9 mouse cellular contexts compared by ENCODE assay signal in the genomic region with DNA sequence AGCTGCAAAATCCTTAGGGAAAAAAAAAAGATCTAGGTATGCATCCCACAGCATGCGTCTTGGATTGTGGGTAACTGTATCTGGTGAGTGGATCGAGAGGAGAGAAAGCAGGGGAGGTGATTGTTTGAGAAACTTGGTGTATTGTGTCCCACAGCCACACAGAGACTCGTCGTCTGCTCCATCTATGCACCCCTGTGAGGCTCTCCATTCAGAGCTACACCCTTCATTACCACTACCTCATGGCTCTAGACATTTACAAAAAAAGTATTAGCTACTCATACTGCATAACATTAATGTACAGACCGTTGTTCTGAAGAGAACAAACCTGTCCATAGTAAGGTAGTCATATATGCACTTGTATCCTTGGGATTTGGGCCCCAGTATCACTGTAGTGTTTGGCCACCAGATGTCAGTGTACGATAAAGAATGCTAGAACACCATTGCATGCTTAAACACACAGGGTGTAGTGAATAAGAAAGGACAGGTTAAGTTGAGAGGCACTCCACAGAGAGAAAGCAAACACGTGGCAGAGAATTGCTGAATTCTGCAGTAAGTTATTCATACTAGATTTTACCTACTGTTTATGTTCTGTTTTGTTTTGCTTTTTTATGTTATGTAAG.
DNase-seq lines count a peak whose midpoint lies in the region; ATAC-seq and TF ChIP-seq lines count a peak whose summit lies in the region.
"Had no signal": no experiment of that assay in that cellular context is flagged by ENCODE, and none has a peak within 500 bp of the region (broad histone marks: within the 10 kb centered on the region; RNA-seq: fewer than 3 reads in every experiment).

No protein-coding gene starts in this region.

- no peaks in the 10 kb centered on the region for H3K4me1 ChIP-seq in cerebellum, adult 2 months (ENCODE audit: control insufficient read depth, insufficient read depth, low read length)
- H3K4me1 ChIP-seq in neural tube, embryonic 15.5 days: no peaks in the 10 kb centered on the region
- H3K4me1 ChIP-seq: limb, embryonic 15.5 days had no signal

- H3K27ac ChIP-seq in cerebellum, adult 2 months (ENCODE audit: insufficient read depth, low read length): no peak overlapping the region
- H3K27ac ChIP-seq in neural tube, embryonic 15.5 days (replicated peaks): no peak overlapping the region
- H3K27ac ChIP-seq: limb, embryonic 15.5 days had no signal

- no peak overlapping the region for H3K9ac ChIP-seq in neural tube, embryonic 15.5 days (replicated peaks)
- H3K9ac ChIP-seq: limb, embryonic 15.5 days had no signal

- H3K9me3 ChIP-seq in neural tube, embryonic 15.5 days (replicated peaks): no peaks in the 10 kb centered on the region
- H3K9me3 ChIP-seq: limb, embryonic 15.5 days had no signal

- peak in 1 of 2 experiments; percentile 15 for DNase-seq in cerebellum, adult 2 months
- DNase-seq in cerebellum, adult 11 months: no peak
- DNase-seq in 3T3-L1 (ENCODE audit: low read depth, low spot score): peak; percentile 49
- DNase-seq in embryo, embryonic 11 days: peak; percentile 51
- DNase-seq in kidney, postnatal 14 days: peak; percentile 30
- no peak for DNase-seq in spleen, postnatal 36 days (ENCODE audit: low spot score in 2 of 2)
- no peak for DNase-seq in adrenal gland, adult 18-20 months (ENCODE audit: low spot score in 2 of 2)

- H3K27me3 ChIP-seq in cerebellum, adult 2 months (ENCODE audit: control insufficient read depth, insufficient read depth, low read length): no peaks in the 10 kb centered on the region
- H3K27me3 ChIP-seq in neural tube, embryonic 15.5 days (replicated peaks): no peaks in the 10 kb centered on the region
- H3K27me3 ChIP-seq: limb, embryonic 15.5 days had no signal

- WGBS in cerebellum, adult 2 months: 56% methylated on average over 7 of the region's 7 CpGs
- WGBS in neural tube, embryonic 15.5 days: 58% methylated on average over 7 of the region's 7 CpGs

- TF ChIP-seq CTCF in cerebellum, adult 2 months (IDR thresholded peaks at IDR 0.05; ENCODE audit: borderline replicate concordance, insufficient read depth, low read depth, low read length): peak; percentile 23; the same call in 1 of the 2 replicates

- H3K4me2 ChIP-seq in neural tube, embryonic 15.5 days: no peak overlapping the region
- H3K4me2 ChIP-seq: limb, embryonic 15.5 days had no signal

- no peak overlapping the region for H3K4me3 ChIP-seq in cerebellum, adult 2 months (replicated peaks; ENCODE audit: insufficient read depth, low read depth, low read length)
- no peak overlapping the region for H3K4me3 ChIP-seq in neural tube, embryonic 15.5 days (replicated peaks)
- H3K4me3 ChIP-seq: limb, embryonic 15.5 days had no signal

- peak; percentile 85; the same call in 1 of the 2 replicates for ATAC-seq in neural tube, embryonic 15.5 days (ENCODE audit: low FRiP score)

- TF ChIP-seq POLR2A in cerebellum, adult 2 months (IDR thresholded peaks at IDR 0.05; ENCODE audit: borderline replicate concordance, insufficient read depth, low read length): no peak

- H3K36me3 ChIP-seq in neural tube, embryonic 15.5 days: no peaks in the 10 kb centered on the region
- H3K36me3 ChIP-seq: limb, embryonic 15.5 days had no signal

Comparison
In these comparisons a context has a peak if more than half of its experiments do, and no peak if none do; other contexts are left out.
1. DNase-seq: peak in 3T3-L1 (single experiment), embryo, embryonic 11 days (single experiment) and kidney, postnatal 14 days (single experiment); none in cerebellum, adult 11 months (single experiment), spleen, postnatal 36 days (0 of 2) and adrenal gland, adult 18-20 months (0 of 2).